Comparison of ENCODE assay signal across 1 mouse cellular context in the genomic region with DNA sequence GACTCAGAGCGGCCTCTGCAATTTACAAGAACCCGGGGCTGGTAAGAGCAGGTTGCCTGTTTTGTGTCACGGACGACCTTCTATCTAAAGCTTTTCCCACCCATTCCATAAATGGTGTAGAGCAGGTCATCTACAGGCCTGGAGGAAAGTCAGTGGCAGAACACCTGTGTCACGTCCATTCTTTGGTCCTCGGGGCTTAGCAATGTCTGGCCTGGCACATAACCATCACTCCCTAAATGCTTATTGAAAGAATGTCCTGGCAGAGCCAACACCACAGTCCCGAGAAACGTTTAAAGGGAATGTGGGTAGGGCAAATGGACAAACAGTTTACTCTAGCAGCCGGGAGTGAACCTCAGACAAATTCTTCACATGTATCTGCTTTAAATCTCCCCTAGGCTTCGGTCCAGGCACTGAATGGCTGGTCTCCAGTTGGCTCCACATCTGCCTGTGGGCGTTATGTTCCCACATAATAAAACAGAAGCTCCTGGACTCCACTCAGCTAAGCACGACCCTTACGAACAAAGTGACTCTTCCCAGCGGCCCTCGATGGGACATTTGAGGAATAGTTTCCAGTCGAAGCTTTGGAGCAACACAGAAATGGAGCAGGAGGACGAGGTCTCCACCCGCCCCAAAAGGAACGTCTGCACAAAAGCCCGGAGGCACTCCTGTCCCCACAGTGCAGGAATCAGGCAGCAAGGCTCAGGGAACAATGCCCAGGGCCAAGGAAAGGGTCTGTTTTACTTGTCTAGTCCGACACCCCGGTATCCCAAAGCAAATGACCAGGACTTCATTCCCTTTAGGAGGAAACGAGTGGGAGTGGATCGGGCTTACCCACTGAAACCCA.
TF ChIP-seq lines count a peak whose summit lies in the region.

No protein-coding gene starts in this region.

TF ChIP-seq in CH12.LX, 34 proteins besides CTCF, POLR2A, EP300 and RAD21:
- TF ChIP-seq RCOR1 (conservative IDR thresholded peaks at IDR 0.05; ENCODE audit: low read depth, low read length) = no peak
- TF ChIP-seq UBTF (IDR thresholded peaks at IDR 0.05; ENCODE audit: low read depth, low read length) = no peak
- no peak for TF ChIP-seq NELFE (IDR thresholded peaks at IDR 0.05; ENCODE audit: low read depth, low read length)
- TF ChIP-seq JUN (IDR thresholded peaks at IDR 0.05; ENCODE audit: insufficient read depth, low read depth, low read length) = no peak
- TF ChIP-seq MEF2A (IDR thresholded peaks at IDR 0.05; ENCODE audit: borderline replicate concordance, low read depth, low read length) = no peak
- TF ChIP-seq HCFC1 (IDR thresholded peaks at IDR 0.05; ENCODE audit: low read depth, low read length) = no peak
- TF ChIP-seq MYC (IDR thresholded peaks at IDR 0.05; ENCODE audit: low read depth, low read length) = no peak
- no peak for TF ChIP-seq POLR2AphosphoS2 (IDR thresholded peaks at IDR 0.05; ENCODE audit: low read depth, low read length)
- TF ChIP-seq ZMIZ1 (IDR thresholded peaks at IDR 0.05; ENCODE audit: low read depth, low read length) = no peak
- no peak for TF ChIP-seq ZKSCAN1 (IDR thresholded peaks at IDR 0.05; ENCODE audit: borderline replicate concordance, low read depth, low read length)
- no peak for TF ChIP-seq USF1 (IDR thresholded peaks at IDR 0.05; ENCODE audit: low read depth, low read length)
- TF ChIP-seq KAT2A (IDR thresholded peaks at IDR 0.05; ENCODE audit: insufficient replicate concordance, low read length) = no peak
- no peak for TF ChIP-seq TBP (conservative IDR thresholded peaks at IDR 0.05; ENCODE audit: low read depth, low read length)
- no peak for TF ChIP-seq JUND (conservative IDR thresholded peaks at IDR 0.05; ENCODE audit: low read depth, low read length)
- TF ChIP-seq ELF1 (IDR thresholded peaks at IDR 0.05; ENCODE audit: low read depth, low read length) = no peak
